Mouse (Mus musculus) urinary bladder, postnatal 14 days (tissue): Measurements from ENCODE around the gene Psmc3.
A peak's percentile ranks its signal among the peaks of the same experiment; 100 is the strongest.

Source experiments
- DNase-seq: peaks from one replicate; pipeline ENCODE4 v3.0.0; 2021; ENCODE audit warnings: low spot score

Psmc3 gene

DNA sequence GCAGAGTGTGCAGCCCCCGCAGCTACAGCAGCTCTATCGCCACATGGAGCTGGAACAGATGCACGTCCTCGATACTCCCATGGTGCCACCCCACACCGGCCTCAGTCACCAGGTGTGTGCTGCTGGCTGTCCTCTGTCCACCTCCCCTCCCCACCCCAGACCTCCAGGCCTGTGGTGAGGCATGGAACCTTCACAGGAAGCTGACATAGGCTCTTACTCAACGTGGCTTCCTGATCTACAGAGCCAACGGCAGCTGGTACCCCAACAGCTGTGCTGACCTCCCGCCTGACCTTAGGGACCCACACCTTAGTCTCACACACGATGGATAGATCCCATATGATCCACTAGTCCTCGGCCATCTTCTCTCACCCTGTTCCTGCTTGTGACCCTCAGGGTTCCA, 59.5 kb downstream of the Psmc3 start:
- DNase-seq = no peak

DNA sequence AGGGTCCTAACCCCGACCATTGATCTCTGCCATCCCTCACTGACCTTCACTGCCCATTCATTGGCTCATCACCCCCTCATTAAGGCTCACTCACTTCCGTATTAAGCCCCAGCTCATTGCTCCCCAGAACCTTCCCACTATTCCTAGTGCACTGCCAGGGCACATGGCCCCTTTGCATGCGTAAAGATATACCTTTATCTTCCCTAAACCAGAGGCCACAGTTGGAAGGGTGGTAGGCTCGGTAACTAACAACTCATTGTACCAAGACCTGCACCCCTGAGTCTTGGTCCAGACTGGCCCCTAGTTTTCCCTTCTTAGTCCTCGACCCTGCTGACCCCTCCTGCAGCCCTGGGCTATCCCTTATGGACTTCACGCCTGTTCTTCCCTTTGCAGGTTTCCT, 60.0 kb downstream of the Psmc3 start:
- DNase-seq = no peak

DNA sequence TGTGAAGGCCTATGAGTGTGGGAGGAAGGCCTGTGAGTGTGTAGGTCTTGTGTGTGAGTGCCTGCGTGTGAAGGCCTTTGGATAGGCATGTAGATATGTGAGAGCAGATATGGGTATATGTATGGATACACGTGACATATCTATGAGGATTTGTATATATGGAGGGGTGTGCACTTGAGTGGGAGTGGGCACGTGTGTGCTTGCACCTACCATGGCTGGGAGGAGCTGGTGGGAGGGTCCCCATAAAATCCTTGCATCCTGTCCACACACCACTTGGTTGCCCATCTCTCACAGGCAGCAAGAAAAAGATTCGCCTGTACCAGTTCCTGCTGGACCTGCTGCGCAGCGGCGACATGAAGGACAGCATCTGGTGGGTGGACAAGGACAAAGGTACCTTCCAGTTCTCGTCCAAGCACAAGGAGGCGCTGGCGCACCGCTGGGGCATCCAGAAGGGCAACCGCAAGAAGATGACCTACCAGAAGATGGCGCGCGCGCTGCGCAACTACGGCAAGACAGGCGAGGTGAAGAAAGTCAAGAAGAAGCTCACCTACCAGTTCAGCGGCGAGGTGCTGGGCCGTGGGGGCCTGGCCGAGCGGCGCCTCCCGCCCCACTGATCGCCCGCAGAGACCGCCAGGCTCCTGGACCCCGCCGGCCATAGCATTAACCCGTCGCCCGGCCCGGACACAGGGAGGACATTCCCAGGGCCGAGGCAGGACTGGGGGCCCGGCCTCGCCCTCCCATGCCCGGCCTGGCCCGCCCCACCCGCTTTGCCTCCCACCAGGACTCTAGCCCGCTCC, 61.2 kb downstream of the Psmc3 start:
- peak; percentile 98 for DNase-seq

DNA sequence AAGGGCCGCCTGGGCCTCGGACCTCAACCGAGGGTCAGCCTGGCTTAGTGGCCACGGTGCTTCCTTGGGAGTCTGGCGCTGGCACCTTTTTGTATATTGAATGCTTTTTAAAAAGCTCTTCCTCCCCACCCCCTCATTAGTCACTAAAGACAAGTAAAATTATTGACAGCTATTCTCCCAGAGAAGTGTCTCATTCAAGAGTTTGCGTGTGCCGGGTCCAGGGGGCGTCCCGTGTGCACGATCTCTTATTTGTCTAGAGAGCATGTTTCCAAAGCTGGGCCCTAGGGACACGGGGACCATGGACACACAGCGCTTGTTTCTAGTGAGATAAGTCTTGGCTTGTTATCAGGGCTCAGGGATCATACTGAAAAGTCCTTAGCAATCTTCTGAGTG, 61.8 kb downstream of the Psmc3 start:
- DNase-seq = no peak
